Mouse (Mus musculus) ES-E14 (cell line): ENCODE data around the gene Cfap126. TPM values are rescaled to one million over a fixed set of nuclear protein-coding genes. Genes with fewer than 3 reads are reported as not detected.

Experiments
- DNase-seq: peaks from one replicate; pipeline ENCODE4 v3.0.0-alpha.2; 2013; ENCODE audit warnings: low read depth, low spot score
- H3K27ac ChIP-seq: 2 replicates; pipeline ENCODE4 v1.5.1; 2012; ENCODE audit warnings: low read depth, mild to moderate bottlenecking, low read length, moderate library complexity, mixed read lengths; ENCODE audit not compliant: poor library complexity, insufficient read depth, severe bottlenecking
- H3K36me3 ChIP-seq: 2 replicates; pipeline ENCODE4 v1.6.1; 2012; ENCODE audit warnings: mild to moderate bottlenecking, low read length, moderate library complexity, mixed read lengths; ENCODE audit not compliant: control insufficient read depth, poor library complexity, insufficient read depth, severe bottlenecking
- H3K4me1 ChIP-seq, 2 experiments: fragments of 150-350 bp in 1 of 2; sonication (generic) in 1 of 2; 2 replicates each; pipeline ENCODE4 v1.6.1; 2012; ENCODE audit warnings: low read length in 2 of 2, mild to moderate bottlenecking in 1 of 2, mixed read lengths in 1 of 2; ENCODE audit not compliant: control insufficient read depth in 2 of 2, insufficient read depth in 2 of 2, poor library complexity in 1 of 2
- H3K4me3 ChIP-seq, 2 experiments: fragments of 150-350 bp in 1 of 2; sonication (generic) in 1 of 2; 2 replicates each; pipeline ENCODE4 v1.5.1; 2012; ENCODE audit warnings: low read length in 2 of 2, low read depth in 1 of 2, mild to moderate bottlenecking in 1 of 2, mixed read lengths in 1 of 2; ENCODE audit not compliant: insufficient read depth in 1 of 2, poor library complexity in 1 of 2, severe bottlenecking in 1 of 2
- H3K9ac ChIP-seq: 2 replicates; pipeline ENCODE4 v1.6.1; 2012; ENCODE audit warnings: low read depth, mild to moderate bottlenecking, low read length, mixed read lengths; ENCODE audit not compliant: poor library complexity, insufficient read depth, severe bottlenecking
- H3K9me3 ChIP-seq: fragments of 150-350 bp; sonication (generic); 2 replicates; pipeline ENCODE4 v1.6.1; 2012; ENCODE audit warnings: low read depth, mild to moderate bottlenecking, low read length; ENCODE audit not compliant: control insufficient read depth, insufficient read depth
- CHD2 ChIP-seq: IDR thresholded peaks from 2 replicates; pipeline ENCODE4 v1.6.1; 2014; ENCODE audit warnings: mild to moderate bottlenecking, low read depth, low read length, inconsistent platforms
- HCFC1 ChIP-seq: IDR thresholded peaks from 2 replicates; pipeline ENCODE4 v1.6.1; 2012; ENCODE audit warnings: low read length, inconsistent platforms, borderline replicate concordance; ENCODE audit not compliant: insufficient read depth
- MAFK ChIP-seq: IDR thresholded peaks from 2 replicates; pipeline ENCODE4 v1.6.1; 2014; ENCODE audit warnings: mild to moderate bottlenecking, low read depth, low read length, inconsistent platforms; ENCODE audit not compliant: insufficient read depth
- ZC3H11A ChIP-seq: IDR thresholded peaks from 2 replicates; pipeline ENCODE4 v1.6.1; 2012; ENCODE audit warnings: low read depth, mild to moderate bottlenecking, inconsistent platforms, low read length, borderline replicate concordance
- ZNF384 ChIP-seq: IDR thresholded peaks from 2 replicates; pipeline ENCODE4 v1.6.1; 2012; ENCODE audit warnings: low read depth, low read length, inconsistent platforms
- in situ Hi-C, 2 experiments: fragments of 600-800 bp; cut with MboI; formaldehyde crosslinking; loops; one replicate each; pipeline ENCODE4 v1.15.1; 2025; ENCODE audit warnings: low sequenced_read_pairs in 2 of 2, inconsistent platforms in 1 of 2; ENCODE audit not compliant: unreplicated experiment in 2 of 2
- total RNA-seq: library from RNA; depleted of rRNA; stranded (reverse); fragments of 300-350 nt; gene quantifications from 2 replicates; pipeline ENCODE4 v1.2.3, GENCODE M21; 2012; rRNA removed

The Cfap126 gene
- total RNA-seq, 1 experiment, result not detected

GRCm38 (mm10) chr1:171168906-171169305 lies 55.2 kb downstream of the Cfap126 start:
- Histone ChIP-seq H3K9me3 (no peaks in the 10 kb centered on the region), H3K4me3 (no peak overlapping the region), H3K9ac (no peak overlapping the region), H3K27ac (no peak overlapping the region), H3K36me3 (no peaks in the 10 kb centered on the region), H3K4me1 (no peaks in the 10 kb centered on the region)
- TF ChIP-seq ZC3H11A, result no peak
- TF ChIP-seq ZNF384, result no peak
- TF ChIP-seq CHD2, result no peak
- TF ChIP-seq MAFK, result no peak
- no peak for TF ChIP-seq HCFC1
- no peak for DNase-seq
- in situ Hi-C loops, result no loop called here

- no peak for TF ChIP-seq MAFK
- no peak for TF ChIP-seq ZNF384
- TF ChIP-seq ZC3H11A, result no peak
- no peak for TF ChIP-seq CHD2
- no peak for TF ChIP-seq HCFC1
- in situ Hi-C loops, result no loop called here
- DNase-seq, result no peak
These were observed 56.2 kb downstream of the Cfap126 start for GRCm38 (mm10) chr1:171169913-171170312.

GRCm38 (mm10) chr1:171171138-171171537 lies 57.4 kb downstream of the Cfap126 start:
- Histone ChIP-seq H3K9me3 (no peaks in the 10 kb centered on the region), H3K27ac (no peak overlapping the region), H3K4me3 (no peak overlapping the region), H3K36me3 (no peaks in the 10 kb centered on the region), H3K9ac (no peak overlapping the region), H3K4me1 (no peaks in the 10 kb centered on the region)
- TF ChIP-seq HCFC1, result no peak
- TF ChIP-seq MAFK, result no peak
- no peak for TF ChIP-seq ZNF384
- TF ChIP-seq ZC3H11A, result no peak
- no peak for TF ChIP-seq CHD2
- in situ Hi-C loops, result no loop called here
- no peak for DNase-seq

More at GRCm38 (mm10) chr1:171169913-171170312, 56.2 kb downstream of the Cfap126 start:
- Histone ChIP-seq H3K27ac (no peak overlapping the region), H3K9me3 (no peaks in the 10 kb centered on the region), H3K4me1 (no peaks in the 10 kb centered on the region), H3K4me3 (no peak overlapping the region), H3K36me3 (no peaks in the 10 kb centered on the region), H3K9ac (no peak overlapping the region)

GRCm38 (mm10) chr1:171172779-171173178 lies 59.1 kb downstream of the Cfap126 start:
- H3K4me3 ChIP-seq, result no peak overlapping the region
- no peak overlapping the region for H3K27ac ChIP-seq
- TF ChIP-seq ZNF384 (no peak), CHD2 (no peak), ZC3H11A (no peak), MAFK (no peak), HCFC1 (no peak)
- in situ Hi-C loops, result no loop called here
- no peaks in the 10 kb centered on the region for H3K36me3 ChIP-seq
- no peaks in the 10 kb centered on the region for H3K4me1 ChIP-seq
- no peak for DNase-seq
- no peak overlapping the region for H3K9ac ChIP-seq
- no peaks in the 10 kb centered on the region for H3K9me3 ChIP-seq

Other genes with a start within 250 kb of the Cfap126 start
- gene Atf6, start 246.1 kb upstream of the Cfap126 start, total RNA-seq, result 33.2 and 39.0 TPM in 2 replicates
- gene Gm26620, start 228.9 kb upstream of the Cfap126 start, total RNA-seq, result 2.8 and 3.5 TPM in 2 replicates
- gene Dusp12, start 228.4 kb upstream of the Cfap126 start, total RNA-seq, result 35.0 and 47.6 TPM in 2 replicates
- gene Fcrlb, start 201.0 kb upstream of the Cfap126 start, total RNA-seq, result 0.16 TPM in 1 of 2 replicates, not detected in the other
- gene Fcrla, start 186.3 kb upstream of the Cfap126 start, total RNA-seq, result not detected in 2 replicates
- gene Fcgr2b, start 137.4 kb upstream of the Cfap126 start, total RNA-seq, result 2.4 and 4.5 TPM in 2 replicates
- 0.49 TPM in 1 of 2 replicates, not detected in the other for gene Fcgr4, start 95.0 kb upstream of the Cfap126 start, total RNA-seq
- 0.32 and 0.40 TPM in 2 replicates for gene Fcgr3, start 49.0 kb upstream of the Cfap126 start, total RNA-seq
- 55.0 and 57.9 TPM in 2 replicates for gene Sdhc, start 36.7 kb downstream of the Cfap126 start, total RNA-seq
- 0.36 TPM in 1 of 2 replicates, not detected in the other for gene Mpz, start 36.8 kb downstream of the Cfap126 start, total RNA-seq
- gene Pcp4l1, start 82.3 kb downstream of the Cfap126 start, total RNA-seq, result 0.63 and 2.2 TPM in 2 replicates
- 0.71 and 1.2 TPM in 2 replicates for gene Nr1i3, start 100.1 kb downstream of the Cfap126 start, total RNA-seq
- 22.0 and 27.5 TPM in 2 replicates for gene Tomm40l, start 108.6 kb downstream of the Cfap126 start, total RNA-seq
- gene Apoa2, start 111.1 kb downstream of the Cfap126 start, total RNA-seq, result 0.98 and 2.0 TPM in 2 replicates
- gene Fcer1g, start 120.4 kb downstream of the Cfap126 start, total RNA-seq, result 0.62 and 0.63 TPM in 2 replicates
- 3.9 and 4.5 TPM in 2 replicates for gene Adamts4, start 136.5 kb downstream of the Cfap126 start, total RNA-seq
- gene Ndufs2, start 137.5 kb downstream of the Cfap126 start, total RNA-seq, result 175 and 229 TPM in 2 replicates
- gene B4galt3, start 156.4 kb downstream of the Cfap126 start, total RNA-seq, result 35.8 and 51.0 TPM in 2 replicates
- gene Ppox, start 167.3 kb downstream of the Cfap126 start, total RNA-seq, result 15.5 and 23.6 TPM in 2 replicates
- 23.1 and 30.7 TPM in 2 replicates for gene Usp21, start 174.1 kb downstream of the Cfap126 start, total RNA-seq
- gene Ufc1, start 181.1 kb downstream of the Cfap126 start, total RNA-seq, result 59.1 and 78.8 TPM in 2 replicates
- gene Dedd, start 215.2 kb downstream of the Cfap126 start, total RNA-seq, result 23.9 and 25.7 TPM in 2 replicates
- 18.1 and 24.4 TPM in 2 replicates for gene Nit1, start 231.7 kb downstream of the Cfap126 start, total RNA-seq
- 41.1 and 41.6 TPM in 2 replicates for gene Pfdn2, start 231.8 kb downstream of the Cfap126 start, total RNA-seq
- 0.85 and 1.1 TPM in 2 replicates for gene Klhdc9, start 246.9 kb downstream of the Cfap126 start, total RNA-seq